Mouse (Mus musculus) G1E (cell line): ENCODE measurements around the gene Trim39.

Experiments used
- CTCF ChIP-seq: IDR thresholded peaks from 2 replicates; pipeline ENCODE4 v1.5.1; 2012; ENCODE audit warnings: low read depth, low read length, inconsistent platforms, mixed read lengths
- GATA1 ChIP-seq: IDR thresholded peaks from 2 replicates; pipeline ENCODE4 v1.6.1; 2012; ENCODE audit warnings: borderline replicate concordance, low read length, inconsistent platforms, mixed read lengths
- TAL1 ChIP-seq: conservative IDR thresholded peaks from 2 replicates; pipeline ENCODE4 v1.6.1; 2012; ENCODE audit warnings: low read depth, low read length, inconsistent platforms, mixed read lengths

DNA sequence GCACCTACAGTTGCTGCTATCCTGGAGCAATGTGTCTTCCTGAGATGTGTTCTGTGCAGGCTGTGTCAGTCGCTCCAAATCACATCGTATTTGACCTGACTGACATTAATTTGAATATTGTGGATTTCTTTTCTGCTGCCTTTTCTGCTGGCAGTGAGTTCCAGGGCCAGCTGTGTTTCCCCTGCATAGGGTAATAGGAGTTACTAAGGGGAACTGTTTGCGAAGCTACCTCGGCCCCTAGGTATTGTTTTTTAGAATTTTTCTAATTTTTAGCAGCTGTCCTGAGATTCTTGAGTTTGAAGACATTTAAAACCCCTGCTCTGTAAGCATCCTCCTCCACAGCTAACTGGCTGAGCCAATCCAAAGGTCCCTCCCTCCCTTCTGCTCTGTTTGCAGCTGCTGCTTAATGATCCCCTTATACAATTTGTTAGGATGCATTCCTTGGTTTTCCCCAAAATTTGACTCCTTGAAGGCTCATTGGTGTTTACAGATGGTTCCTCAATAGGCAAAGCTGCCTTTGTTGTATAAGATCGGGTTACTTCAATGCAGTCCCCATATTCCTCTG, 43.7 kb upstream of the Trim39 start:
- no peak for TF ChIP-seq CTCF
- no peak for TF ChIP-seq GATA1
- TF ChIP-seq TAL1 = no peak
